Mouse (Mus musculus): ENCODE data around the gene Ush2a. TPM values are rescaled to one million over a fixed set of nuclear protein-coding genes. Genes with fewer than 3 reads are reported as not detected.

Ush2a gene
- total RNA-seq, 2 experiments from 2014 or later = not detected

- ATAC-seq (replicated peaks; ENCODE audit: low FRiP score, poor library complexity, severe bottlenecking) = no peak
Measured at GRCm38 (mm10) chr1:188653001-188653400, 391.2 kb downstream of the Ush2a start.

- ATAC-seq (replicated peaks; ENCODE audit: low FRiP score, poor library complexity, severe bottlenecking) = no peak
Measured at GRCm38 (mm10) chr1:188656121-188656520, 394.3 kb downstream of the Ush2a start.

DNA sequence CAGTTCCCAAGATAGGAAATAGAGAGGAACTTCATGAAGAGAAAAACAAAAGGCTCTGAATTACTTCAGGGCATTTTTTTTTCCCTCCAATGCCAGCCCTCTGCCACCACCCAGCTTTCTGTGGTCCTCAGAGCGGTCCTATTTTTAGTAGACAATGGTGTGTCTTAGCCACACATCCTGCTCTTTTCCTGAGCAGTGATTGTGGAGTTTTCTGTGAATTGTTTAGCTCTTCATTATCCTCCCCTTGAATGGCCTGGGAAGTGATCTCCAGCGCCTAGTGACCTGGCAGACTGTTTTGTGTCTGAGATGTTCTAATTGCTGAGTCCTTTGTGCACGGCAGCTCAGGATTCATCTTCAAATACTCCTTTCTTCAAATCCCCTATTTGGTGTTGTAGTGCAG lies 397.3 kb downstream of the Ush2a start:
- ATAC-seq (replicated peaks; ENCODE audit: low FRiP score, poor library complexity, severe bottlenecking) = no peak

- ATAC-seq (replicated peaks; ENCODE audit: low FRiP score, poor library complexity, severe bottlenecking) = no peak
Measured at GRCm38 (mm10) chr1:188660339-188660738, 398.5 kb downstream of the Ush2a start.

DNA sequence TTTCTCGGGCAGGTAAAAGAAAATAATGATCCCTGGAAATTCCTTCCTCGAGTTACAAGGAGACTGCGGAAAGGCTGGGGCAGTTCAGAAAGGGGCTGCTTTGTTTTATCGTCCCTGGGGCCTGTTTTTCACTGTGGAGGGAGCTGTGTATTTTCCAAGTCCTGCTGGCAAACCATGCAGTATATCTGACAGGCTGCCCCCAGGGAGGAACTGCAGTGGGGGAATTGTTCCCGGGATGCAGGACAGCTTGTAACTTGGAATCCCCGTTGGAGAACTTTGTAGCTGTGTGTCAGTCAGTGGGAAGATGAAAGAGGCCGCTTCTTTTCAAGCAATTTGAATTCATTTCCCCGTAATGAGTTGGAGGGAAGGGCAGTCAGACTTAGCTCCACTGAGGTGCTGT lies 399.1 kb downstream of the Ush2a start:
- ATAC-seq (replicated peaks; ENCODE audit: low FRiP score, poor library complexity, severe bottlenecking) = no peak

- no peak for ATAC-seq (replicated peaks; ENCODE audit: low FRiP score, poor library complexity, severe bottlenecking)
Measured at GRCm38 (mm10) chr1:188667460-188667859, 405.6 kb downstream of the Ush2a start.

- ATAC-seq (replicated peaks; ENCODE audit: low FRiP score, poor library complexity, severe bottlenecking) = no peak
Measured at GRCm38 (mm10) chr1:188668513-188668912, 406.7 kb downstream of the Ush2a start.

- ATAC-seq (replicated peaks; ENCODE audit: low FRiP score, poor library complexity, severe bottlenecking) = no peak
Measured at GRCm38 (mm10) chr1:188672871-188673270, 411.0 kb downstream of the Ush2a start.

DNA sequence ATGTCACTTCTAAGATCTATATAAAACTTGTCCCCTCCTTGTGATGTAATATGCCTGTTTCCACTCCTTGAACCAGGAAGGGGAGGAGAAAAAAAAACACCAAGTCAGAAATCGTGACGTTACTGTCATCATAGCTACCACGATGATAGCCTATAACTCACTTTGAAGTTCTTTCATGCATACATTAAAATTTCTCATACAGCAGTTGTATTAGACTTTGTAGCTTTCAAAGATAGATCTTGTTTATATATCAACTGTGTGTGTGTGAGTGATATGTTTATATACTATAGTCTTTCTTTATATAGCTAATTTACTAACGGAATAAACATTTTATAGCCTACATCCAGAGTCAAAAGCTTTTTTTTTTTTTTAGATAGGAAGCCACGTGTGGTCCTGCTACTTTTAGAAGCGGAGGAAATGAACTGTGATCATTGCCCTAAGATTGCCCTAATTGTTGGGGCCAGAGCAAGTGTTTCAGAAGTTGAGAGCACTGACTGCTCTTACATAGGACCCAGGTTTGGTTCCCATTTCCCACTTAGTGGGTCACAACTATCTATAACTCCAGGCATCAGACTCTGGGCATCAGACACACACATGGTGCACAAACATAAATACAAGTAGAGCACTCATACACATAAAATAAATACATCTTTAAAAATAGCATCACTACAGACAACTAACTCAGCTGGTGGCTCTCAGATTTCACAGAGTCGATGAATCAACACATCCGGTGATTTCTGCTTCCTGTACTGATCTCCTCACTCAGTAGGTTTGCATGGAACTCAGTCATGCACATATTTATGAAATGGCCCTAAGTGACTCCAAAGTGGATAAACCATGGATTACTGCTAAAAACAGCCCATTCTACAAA lies 413.1 kb downstream of the Ush2a start:
- ATAC-seq (replicated peaks; ENCODE audit: low FRiP score, poor library complexity, severe bottlenecking) = no peak

- no peak for ATAC-seq (replicated peaks; ENCODE audit: low FRiP score, poor library complexity, severe bottlenecking)
Measured at GRCm38 (mm10) chr1:188675511-188675863, 413.7 kb downstream of the Ush2a start.

- ATAC-seq (replicated peaks; ENCODE audit: low FRiP score, poor library complexity, severe bottlenecking) = no peak
Measured at GRCm38 (mm10) chr1:188678189-188678588, 416.4 kb downstream of the Ush2a start.

GRCm38 (mm10) chr1:188686362-188686761 lies 424.5 kb downstream of the Ush2a start:
- ATAC-seq (replicated peaks; ENCODE audit: low FRiP score, poor library complexity, severe bottlenecking) = no peak

GRCm38 (mm10) chr1:188696295-188696694 lies 434.5 kb downstream of the Ush2a start:
- ATAC-seq (replicated peaks; ENCODE audit: low FRiP score, poor library complexity, severe bottlenecking) = no peak

DNA sequence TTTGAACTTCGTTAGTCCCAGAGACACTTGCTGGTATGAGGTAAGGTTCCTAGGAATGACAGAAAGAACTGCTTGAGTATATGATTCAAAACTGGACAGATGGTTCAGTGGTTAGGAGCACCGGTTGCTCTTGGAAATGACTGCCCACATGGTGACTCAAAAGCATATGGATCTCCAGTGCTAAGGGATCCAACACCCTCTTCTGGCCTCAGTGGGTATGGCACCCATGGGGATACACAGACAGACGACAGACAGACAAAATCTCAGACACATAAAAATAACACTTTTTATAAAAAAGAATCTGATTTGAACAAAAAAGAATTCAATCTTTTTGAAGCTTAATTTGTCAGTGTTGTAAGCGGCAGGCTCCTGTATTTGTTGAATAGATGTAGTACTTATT lies 446.4 kb downstream of the Ush2a start:
- ATAC-seq (replicated peaks; ENCODE audit: low FRiP score, poor library complexity, severe bottlenecking) = no peak

DNA sequence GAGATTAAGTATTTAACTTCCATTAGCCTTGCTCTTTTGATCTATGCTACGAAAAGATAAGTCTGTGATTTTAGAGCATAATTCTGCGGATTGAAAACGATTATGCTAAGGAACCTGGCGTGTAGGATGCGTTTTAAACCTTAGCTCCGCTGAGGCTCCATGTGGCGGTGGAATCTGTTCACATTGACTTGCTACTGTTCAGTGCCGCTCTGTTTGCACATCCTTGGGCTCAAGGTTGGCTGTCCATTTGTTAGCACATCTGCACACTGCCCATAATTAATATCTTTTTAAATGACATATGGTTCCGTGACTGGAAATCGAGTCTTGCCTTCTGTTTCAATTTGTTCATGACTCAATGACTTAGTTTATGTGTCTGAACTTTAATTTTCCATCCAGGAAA lies 446.9 kb downstream of the Ush2a start:
- ATAC-seq (replicated peaks; ENCODE audit: low FRiP score, poor library complexity, severe bottlenecking) = no peak

DNA sequence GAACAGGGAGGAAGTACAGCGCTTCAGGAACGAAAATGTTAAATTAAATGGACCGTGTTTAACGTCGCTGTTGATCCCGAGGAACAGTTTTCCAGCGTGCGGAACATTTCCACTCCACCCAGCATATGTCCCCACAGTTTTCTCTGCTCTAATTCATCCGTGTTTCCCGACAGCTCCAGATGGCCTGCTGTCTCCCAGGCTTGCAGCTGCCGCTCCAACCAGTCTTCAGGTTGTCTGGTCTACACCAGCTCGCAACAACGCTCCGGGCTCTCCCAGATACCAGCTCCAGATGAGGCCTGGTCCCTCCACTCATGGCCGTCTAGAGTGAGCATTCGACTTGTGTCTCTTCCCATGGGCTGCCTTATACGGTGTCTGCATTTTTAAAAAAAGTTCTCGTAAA lies 452.3 kb downstream of the Ush2a start:
- ATAC-seq (replicated peaks; ENCODE audit: low FRiP score, poor library complexity, severe bottlenecking) = no peak

DNA sequence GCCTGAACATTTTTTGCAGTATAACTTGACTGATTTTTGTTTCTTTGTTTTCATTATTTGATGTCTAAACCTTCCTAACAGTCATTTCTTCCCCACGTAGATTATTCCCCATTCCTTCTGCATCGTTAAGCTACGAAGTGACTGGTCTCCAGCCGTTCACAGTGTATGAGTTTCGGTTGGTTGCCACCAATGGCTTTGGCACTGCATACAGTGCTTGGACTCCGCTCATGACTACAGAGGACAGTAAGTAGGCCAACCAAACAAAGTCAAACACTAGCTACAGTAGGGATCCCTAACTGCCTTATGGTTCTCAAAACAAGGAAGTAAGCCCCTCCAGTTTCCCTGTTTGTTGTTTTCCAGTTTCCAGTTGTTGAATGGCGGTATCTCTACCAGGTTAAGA lies 453.1 kb downstream of the Ush2a start:
- ATAC-seq (replicated peaks; ENCODE audit: low FRiP score, poor library complexity, severe bottlenecking) = no peak

GRCm38 (mm10) chr1:188716886-188717285 lies 455.1 kb downstream of the Ush2a start:
- ATAC-seq (replicated peaks; ENCODE audit: low FRiP score, poor library complexity, severe bottlenecking) = no peak

DNA sequence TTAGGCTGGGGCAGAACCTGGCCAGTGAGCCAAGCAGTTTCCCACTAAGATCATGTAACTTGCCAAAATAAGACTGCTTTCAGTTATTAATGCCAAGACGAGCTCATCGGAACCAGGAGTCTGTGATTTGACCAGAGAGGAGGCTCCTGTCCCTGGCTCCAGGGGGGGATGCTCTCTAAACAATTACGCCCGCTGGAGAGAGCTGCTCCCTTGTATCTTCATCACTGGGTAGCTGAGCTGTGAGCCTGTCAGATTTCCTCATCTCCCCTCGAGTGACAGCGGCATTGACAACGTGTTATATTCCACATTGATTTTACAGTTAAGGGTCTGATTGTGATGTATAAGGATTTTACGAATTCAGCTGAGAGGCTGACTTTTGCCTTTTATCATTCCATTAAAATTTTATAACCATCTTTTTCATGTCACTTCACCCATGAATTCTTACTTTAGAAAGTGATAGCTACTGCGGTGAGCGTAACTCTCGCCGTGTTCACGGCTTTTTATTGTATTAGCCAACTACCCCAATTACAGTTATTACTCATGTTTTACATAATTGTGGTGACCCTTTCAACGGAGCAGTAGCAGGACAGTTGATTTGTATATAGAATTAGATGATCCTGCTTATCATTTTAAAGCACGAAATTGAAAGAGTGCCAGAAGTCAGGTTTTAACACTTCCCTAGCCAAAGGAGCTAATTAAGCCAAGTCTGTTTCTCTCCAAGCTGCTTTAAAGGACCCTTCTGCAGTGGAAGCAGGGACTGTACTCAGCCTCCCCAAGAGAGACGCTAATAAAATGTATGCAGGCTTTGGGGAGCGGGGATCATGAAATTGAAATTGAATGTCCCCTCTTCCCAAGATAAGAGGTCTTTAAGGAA lies 463.5 kb downstream of the Ush2a start:
- ATAC-seq (replicated peaks; ENCODE audit: low FRiP score, poor library complexity, severe bottlenecking) = no peak

- ATAC-seq (replicated peaks; ENCODE audit: low FRiP score, poor library complexity, severe bottlenecking) = no peak
Measured at GRCm38 (mm10) chr1:188726937-188727336, 465.1 kb downstream of the Ush2a start.

DNA sequence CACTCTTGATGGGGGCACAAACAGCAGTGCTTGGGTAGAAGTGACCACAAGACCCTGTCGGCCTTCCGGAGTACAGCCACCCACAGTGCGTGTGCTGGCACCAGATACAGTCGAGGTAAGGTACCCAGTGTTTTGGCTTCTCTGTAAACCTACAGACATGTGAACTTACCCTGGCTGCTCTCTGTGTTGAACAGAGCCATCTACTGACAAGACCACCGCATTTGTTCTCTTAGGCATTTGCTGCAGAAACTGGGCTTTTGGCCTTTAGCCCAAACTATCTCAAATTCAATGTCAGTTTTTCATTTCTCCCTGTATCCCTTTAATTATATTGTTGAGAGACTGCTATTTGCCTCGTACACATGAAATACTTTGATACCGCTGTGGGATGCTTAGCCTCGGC lies 466.8 kb downstream of the Ush2a start:
- ATAC-seq (replicated peaks; ENCODE audit: low FRiP score, poor library complexity, severe bottlenecking) = no peak
